In the genomic region with DNA sequence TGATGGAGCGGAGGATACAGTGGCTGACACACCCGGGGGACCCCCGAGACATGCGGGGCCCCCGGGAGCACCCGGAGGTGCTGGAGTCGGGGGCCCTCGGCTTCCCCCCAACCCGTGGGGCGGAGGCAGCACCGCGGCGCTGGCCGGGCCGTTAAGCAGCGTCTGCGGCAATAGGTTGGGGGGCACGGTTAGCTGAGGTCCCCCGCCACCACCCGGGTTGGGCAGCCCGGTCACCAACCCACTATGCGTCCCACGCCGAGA, we compare ENCODE assay signal across 9 mouse cellular contexts. TPM values are rescaled to one million over a fixed set of nuclear protein-coding genes. Genes with fewer than 3 reads are reported as not detected.
A peak's percentile ranks its signal among the peaks of the same experiment; 100 is the strongest.
DNase-seq lines count a peak whose midpoint lies in the region; ATAC-seq and TF ChIP-seq lines count a peak whose summit lies in the region.
"Had no signal": no experiment of that assay in that cellular context is flagged by ENCODE, and none has a peak within 500 bp of the region (broad histone marks: within the 10 kb centered on the region; RNA-seq: fewer than 3 reads in every experiment).

No protein-coding gene starts in this region.

- peaks cover 39% of the 10 kb centered on the region for H3K4me1 ChIP-seq in heart, postnatal 0 days (ENCODE audit: control insufficient read depth, insufficient read depth)
- peaks cover 2 to 19% of the 10 kb centered on the region in 2 experiments; a peak in 2 of 4 replicates for H3K4me1 ChIP-seq in MEL (ENCODE audit: control insufficient read depth in 1 of 2, insufficient read depth in 2 of 2, low read length in 2 of 2)
- peaks cover 89% of the 10 kb centered on the region for H3K4me1 ChIP-seq in hindbrain, embryonic 10.5 days (replicated peaks)
- peaks cover 45% of the 10 kb centered on the region for H3K4me1 ChIP-seq in midbrain, embryonic 11.5 days (ENCODE audit: control insufficient read depth, insufficient read depth, low read length)

- peak overlapping the region; percentile 98 for H3K9ac ChIP-seq in heart, postnatal 0 days (replicated peaks; ENCODE audit: low read depth, low read length)
- peak overlapping the region; percentile 69 for H3K9ac ChIP-seq in MEL (ENCODE audit: control insufficient read depth, low read depth, low read length, poor library complexity, severe bottlenecking)
- peak overlapping the region; percentile 98 for H3K9ac ChIP-seq in midbrain, embryonic 11.5 days (ENCODE audit: low read length)

- TF ChIP-seq POLR2A in MEL (IDR thresholded peaks at IDR 0.05; ENCODE audit: control insufficient read depth in 1 of 2, insufficient read depth in 1 of 2, low read depth in 1 of 2, low read length in 2 of 2, poor library complexity in 1 of 2), result no peak

- H3K79me2 ChIP-seq in MEL (ENCODE audit: control insufficient read depth, insufficient read depth, low read length, poor library complexity), result peaks cover 22% of the 10 kb centered on the region

- no peak for DNase-seq in heart, postnatal 0 days (ENCODE audit: low spot score)
- DNase-seq in heart, postnatal 25 days (ENCODE audit: low spot score), result no peak
- DNase-seq in MEL (ENCODE audit: low read depth, low spot score), result no peak
- no peak for DNase-seq in hindbrain, embryonic 10.5 days (ENCODE audit: low spot score)
- no peak for DNase-seq in midbrain, embryonic 11.5 days (ENCODE audit: low spot score, missing footprints)
- no peak for DNase-seq in urinary bladder, adult 18-20 months (ENCODE audit: low spot score in 2 of 2)
- DNase-seq in right cerebral cortex, adult 18-20 months, result no peak
- no peak for DNase-seq in gastrocnemius, postnatal 10 days

- peak overlapping the region; percentile 87 for H3K4me3 ChIP-seq in heart, postnatal 0 days (ENCODE audit: low read depth, low read length)
- H3K4me3 ChIP-seq in MEL (ENCODE audit: control insufficient read depth in 1 of 2, insufficient read depth in 1 of 2, low read depth in 2 of 2, low read length in 2 of 2), result peak overlapping the region; percentile 63 to 83
- peak overlapping the region; percentile 79 for H3K4me3 ChIP-seq in hindbrain, embryonic 10.5 days
- H3K4me3 ChIP-seq in midbrain, embryonic 11.5 days (ENCODE audit: low read depth, low read length), result peak overlapping the region; percentile 91

- TF ChIP-seq EP300 in heart, postnatal 0 days (IDR thresholded peaks at IDR 0.05; ENCODE audit: low read depth), result no peak
- no peak for TF ChIP-seq EP300 in MEL (IDR thresholded peaks at IDR 0.05; ENCODE audit: low read depth in 1 of 2, low read length in 2 of 2)

- H3K9me3 ChIP-seq in heart, postnatal 0 days (replicated peaks; ENCODE audit: control insufficient read depth, low read length), result no peaks in the 10 kb centered on the region
- H3K9me3 ChIP-seq in MEL (replicated peaks; ENCODE audit: insufficient read depth, low read length), result no peaks in the 10 kb centered on the region
- no peaks in the 10 kb centered on the region for H3K9me3 ChIP-seq in hindbrain, embryonic 10.5 days
- H3K9me3 ChIP-seq in midbrain, embryonic 11.5 days (ENCODE audit: control insufficient read depth, low read length), result no peaks in the 10 kb centered on the region

- TF ChIP-seq RAD21 in MEL (IDR thresholded peaks at IDR 0.05; ENCODE audit: low read depth, low read length), result no peak

- 0% methylated on average over 24 of the region's 24 CpGs for WGBS in heart, postnatal 0 days
- under 1% methylated on average over 24 of the region's 24 CpGs for WGBS in hindbrain, embryonic 10.5 days
- 0% methylated on average over 24 of the region's 24 CpGs for WGBS in midbrain, embryonic 11.5 days

- intact Hi-C loops in heart, postnatal 25 days (cut with DNase I), result no loop called here

- H3K27me3 ChIP-seq in heart, postnatal 0 days (ENCODE audit: control insufficient read depth, insufficient read depth, low read length), result 0 out of 2 replicates have a peak, but pooled peaks cover 3% of the 10 kb centered on the region
- no peaks in the 10 kb centered on the region for H3K27me3 ChIP-seq in MEL (ENCODE audit: control insufficient read depth in 1 of 2, insufficient read depth in 2 of 2, low read length in 2 of 2)
- peaks cover 30% of the 10 kb centered on the region; the same call in 1 of the 2 replicates for H3K27me3 ChIP-seq in hindbrain, embryonic 10.5 days (ENCODE audit: insufficient read depth, poor library complexity, severe bottlenecking)
- no peaks in the 10 kb centered on the region for H3K27me3 ChIP-seq in midbrain, embryonic 11.5 days (ENCODE audit: control insufficient read depth, insufficient read depth, low read length)
- H3K27me3 ChIP-seq: Patski had no signal

- H3K36me3 ChIP-seq in heart, postnatal 0 days (replicated peaks; ENCODE audit: control insufficient read depth, insufficient read depth, low read length), result 0 out of 2 replicates have a peak, but pooled peaks cover 4% of the 10 kb centered on the region
- H3K36me3 ChIP-seq in MEL (ENCODE audit: control insufficient read depth in 1 of 2, insufficient read depth in 2 of 2, low read length in 2 of 2), result peaks cover 0 to 4% of the 10 kb centered on the region in 2 experiments; a peak in 1 of 4 replicates
- H3K36me3 ChIP-seq in hindbrain, embryonic 10.5 days, result peaks cover 17% of the 10 kb centered on the region
- H3K36me3 ChIP-seq in midbrain, embryonic 11.5 days (ENCODE audit: control insufficient read depth, insufficient read depth, low read length), result no peaks in the 10 kb centered on the region

- H3K4me2 ChIP-seq in heart, postnatal 0 days (ENCODE audit: low read depth, low read length), result peak overlapping the region; percentile 94
- H3K4me2 ChIP-seq in midbrain, embryonic 11.5 days, result peak overlapping the region; percentile 95

- no peak for TF ChIP-seq CTCF in heart, postnatal 0 days (IDR thresholded peaks at IDR 0.05; ENCODE audit: low read depth)
- no peak for TF ChIP-seq CTCF in MEL (IDR thresholded peaks at IDR 0.05 in 2 of 3, conservative IDR thresholded peaks at IDR 0.05 in 1 of 3; ENCODE audit: control insufficient read depth in 1 of 3, insufficient read depth in 1 of 3, low read depth in 2 of 3, low read length in 3 of 3, poor library complexity in 1 of 3, severe bottlenecking in 1 of 3)

- peak overlapping the region; percentile 100 for H3K27ac ChIP-seq in heart, postnatal 0 days (ENCODE audit: low read depth)
- no peak overlapping the region for H3K27ac ChIP-seq in MEL (ENCODE audit: control insufficient read depth, low read depth, low read length)
- peak overlapping the region; percentile 95 for H3K27ac ChIP-seq in hindbrain, embryonic 10.5 days
- H3K27ac ChIP-seq in midbrain, embryonic 11.5 days (ENCODE audit: low read depth, low read length), result peak overlapping the region; percentile 98

- ATAC-seq in heart, postnatal 0 days (ENCODE audit: insufficient read depth, low read depth), result no peak
- ATAC-seq in midbrain, embryonic 11.5 days (ENCODE audit: low FRiP score), result no peak
- ATAC-seq: Patski had no signal

TF ChIP-seq in MEL, 35 proteins besides CTCF, POLR2A, EP300 and RAD21:
- no peak for TF ChIP-seq UBTF (IDR thresholded peaks at IDR 0.05; ENCODE audit: borderline replicate concordance, insufficient read depth, low read depth, low read length)
- no peak for TF ChIP-seq MAX (IDR thresholded peaks at IDR 0.05; ENCODE audit: low read length)
- TF ChIP-seq ETS1 (IDR thresholded peaks at IDR 0.05; ENCODE audit: low read depth, low read length), result no peak
- TF ChIP-seq HCFC1 (IDR thresholded peaks at IDR 0.05; ENCODE audit: low read depth, low read length), result no peak
- TF ChIP-seq CHD2 (IDR thresholded peaks at IDR 0.05; ENCODE audit: low read length), result no peak
- TF ChIP-seq MYB (IDR thresholded peaks at IDR 0.05; ENCODE audit: low read depth, low read length), result no peak
- no peak for TF ChIP-seq KAT2A (conservative IDR thresholded peaks at IDR 0.05; ENCODE audit: low read depth, low read length)
- TF ChIP-seq GATA1 (IDR thresholded peaks at IDR 0.05; ENCODE audit: low read depth, low read length), result no peak
- no peak for TF ChIP-seq MAZ (IDR thresholded peaks at IDR 0.05; ENCODE audit: low read depth, low read length)
- TF ChIP-seq TCF12 (IDR thresholded peaks at IDR 0.05; ENCODE audit: low read depth, low read length), result no peak
- no peak for TF ChIP-seq CHD1 (IDR thresholded peaks at IDR 0.05; ENCODE audit: low read depth, low read length)
- TF ChIP-seq MYC (IDR thresholded peaks at IDR 0.05; ENCODE audit: low read depth, low read length), result no peak
- TF ChIP-seq ZMIZ1 (IDR thresholded peaks at IDR 0.05; ENCODE audit: low read depth, low read length), result no peak
- TF ChIP-seq NELFE (IDR thresholded peaks at IDR 0.05; ENCODE audit: low read depth, low read length), result no peak
- TF ChIP-seq GABPA (IDR thresholded peaks at IDR 0.05; ENCODE audit: low read depth, low read length), result no peak
- no peak for TF ChIP-seq TAL1 (IDR thresholded peaks at IDR 0.05; ENCODE audit: low read length)
- no peak for TF ChIP-seq MXI1 (IDR thresholded peaks at IDR 0.05; ENCODE audit: low read depth, low read length)

RNA-seq across cellular contexts. Expression of a gene that starts 1.6 kb away (rescaled TPM):
- total RNA-seq in heart, postnatal 0 days (2014; rRNA removed; ENCODE audit: low replicate concordance), result 74.0 and 88.5 TPM in 2 replicates
- 26.4 and 30.0 TPM in 2 replicates for polyA plus RNA-seq in heart, postnatal 0 days (2015; fragmentation: Nextera tagmentation; extraction: Ambion mirVana)
- total RNA-seq in heart, postnatal 25 days (2021), result 10 to 100 TPM; 33.3 to 36.9 TPM
- 6.9 and 8.2 TPM in 2 replicates for total RNA-seq in MEL (2012; rRNA removed)
- 1 to 10 TPM in 1 of 2 experiments, not detected in 1; 8.0 TPM for polyA plus RNA-seq in MEL (2012; ENCODE audit: insufficient read depth in 1 of 2, insufficient read length in 2 of 2, low read depth in 1 of 2, low replicate concordance in 2 of 2, missing spikeins in 1 of 2)
- 20.3 and 34.2 TPM in 2 replicates for polyA plus RNA-seq in hindbrain, embryonic 10.5 days (2016; fragmentation: Nextera tagmentation; extraction: Ambion mirVana)
- 24.4 and 26.4 TPM in 2 replicates for polyA plus RNA-seq in midbrain, embryonic 11.5 days (2014; fragmentation: Nextera tagmentation; extraction: Ambion mirVana)
- total RNA-seq in gastrocnemius, postnatal 10 days (2021), result 10 to 100 TPM; 42.9 to 46.7 TPM
